Mouse (Mus musculus) left cerebral cortex, postnatal 14 days (tissue): ENCODE results near the gene Kirrel2. TPM values are rescaled to one million over a fixed set of nuclear protein-coding genes. Genes with fewer than 3 reads are reported as not detected.

ENCODE experiments used
- DNase-seq, 2 experiments: peaks; one replicate each; pipeline ENCODE4 v3.0.0; 2021 to 2022; ENCODE audit warnings: low spot score in 2 of 2, mixed read lengths in 1 of 2
- intact Hi-C: fragments of 180-260 bp; cut with DNase I; formaldehyde crosslinking; loops from one replicate; pipeline ENCODE4 v1.15.1; 2025
- total RNA-seq, 2 experiments: library from RNA; stranded (reverse); gene quantifications; 2 replicates each; pipeline ENCODE4 v1.2.3; 2021

Gene Kirrel2
- total RNA-seq, 2 experiments from 2014 or later = 6.1 to 8.0 TPM

- no peak for DNase-seq
- intact Hi-C loops = no loop called here
These were observed 1.0 kb downstream of the Kirrel2 start for GRCm38 (mm10) chr7:30456487-30456886.

DNA sequence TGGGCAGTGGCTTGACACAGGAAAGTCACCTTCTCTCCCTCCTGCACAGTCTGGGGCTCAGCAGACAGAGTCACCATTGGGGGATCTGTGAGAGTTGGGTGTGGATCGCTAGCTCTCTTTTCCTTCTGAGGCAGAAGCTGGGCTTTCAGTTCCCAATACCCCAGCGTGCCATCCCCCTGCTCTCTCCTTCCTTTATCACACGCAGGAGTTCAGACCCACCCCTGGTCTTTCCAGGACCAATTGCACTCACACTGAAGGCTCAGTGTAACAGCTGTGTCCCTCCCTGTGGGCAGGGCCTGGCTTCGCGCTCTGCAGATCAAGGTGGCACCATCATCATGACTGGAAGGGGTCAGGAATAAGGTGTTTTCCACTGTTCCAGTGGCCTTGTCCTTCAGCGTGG, 3.2 kb downstream of the Kirrel2 start:
- DNase-seq = no peak
- intact Hi-C loops = no loop called here

GRCm38 (mm10) chr7:30453766-30454165, 3.7 kb downstream of the Kirrel2 start:
- no peak for DNase-seq
- intact Hi-C loops = no loop called here

DNA sequence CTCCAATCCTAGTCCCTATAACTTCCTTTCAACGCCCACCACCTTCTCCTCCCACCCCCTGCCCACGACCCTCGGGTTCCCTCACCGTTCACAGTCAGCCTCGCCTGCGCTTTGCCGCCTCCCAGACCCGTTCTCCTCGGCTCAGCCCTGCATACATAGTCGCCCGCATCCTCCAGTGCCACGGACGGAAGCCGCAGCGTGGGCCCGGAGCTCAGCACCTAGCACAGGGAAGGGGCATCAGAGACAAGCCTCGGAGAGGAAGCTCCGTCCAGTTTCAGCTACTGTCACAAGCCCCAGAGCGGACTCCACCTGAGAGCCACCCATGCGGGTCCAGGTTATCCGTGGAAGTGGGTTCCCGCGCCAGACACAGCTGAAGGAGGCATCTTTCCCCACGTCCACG, 4.2 kb downstream of the Kirrel2 start:
- no peak for DNase-seq
- intact Hi-C loops = no loop called here

DNA sequence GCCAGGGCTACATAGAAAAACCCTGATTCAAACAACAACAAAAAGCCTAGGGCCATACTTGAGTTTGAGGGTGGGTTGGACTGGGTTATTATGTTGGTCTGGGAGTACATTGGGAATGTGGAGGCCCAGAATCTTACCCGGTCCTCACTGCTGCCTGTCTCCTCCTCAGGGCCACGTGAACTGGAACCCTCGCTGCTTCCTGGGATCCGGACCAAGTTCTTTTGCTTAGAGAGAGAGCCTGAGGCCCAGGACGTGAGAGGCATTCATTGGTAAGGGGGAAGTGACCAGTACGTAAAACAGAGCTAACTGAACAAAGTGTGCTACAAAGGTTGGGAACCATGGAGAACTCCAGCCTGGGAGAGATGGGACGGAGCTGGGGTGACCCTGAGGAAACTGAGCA, 7.2 kb downstream of the Kirrel2 start:
- intact Hi-C loops = no loop called here
- no peak for DNase-seq

DNA sequence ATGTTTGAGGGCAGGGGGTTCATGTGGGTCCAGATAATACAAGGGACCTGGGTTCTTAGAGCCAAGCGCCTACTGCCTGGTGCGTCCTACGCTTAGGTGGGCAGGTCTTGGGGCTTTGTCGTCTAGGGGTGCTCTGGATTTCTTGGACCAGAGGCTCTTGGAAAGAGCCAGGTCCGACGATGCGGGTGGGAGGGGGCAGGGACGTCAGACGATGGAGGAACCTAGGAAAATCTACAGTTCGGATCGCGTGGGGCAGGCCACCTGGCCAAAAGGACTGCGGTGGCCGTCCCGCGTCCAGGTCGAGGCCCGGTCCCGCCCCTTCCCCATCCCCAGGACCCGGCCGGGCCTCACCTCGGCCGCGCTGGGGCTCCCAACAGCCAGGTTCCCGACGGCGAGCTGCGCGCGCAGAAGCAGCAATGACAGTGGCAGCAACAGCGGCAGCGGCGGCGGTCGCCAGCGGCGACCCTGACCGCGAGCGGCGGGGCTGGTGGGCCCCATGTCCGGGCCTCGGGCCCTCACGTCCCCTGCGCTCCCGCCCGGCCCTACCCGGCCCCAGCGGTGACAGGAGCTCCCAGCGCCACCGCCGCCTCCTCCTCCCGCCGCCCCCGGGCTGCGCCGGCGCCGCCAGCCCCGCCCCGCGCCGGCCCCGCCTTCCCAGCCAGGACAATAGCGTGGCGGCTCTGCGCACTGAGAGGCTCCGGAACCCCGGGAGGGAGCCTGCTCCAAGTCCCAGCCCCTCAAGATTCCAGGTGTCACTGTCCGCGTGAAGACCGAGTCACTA, 12.3 kb downstream of the Kirrel2 start, which contains the start of gene Aplp1:
Aplp1 (minus strand) TSS at position 565 of the 781 bp plus-strand sequence.
- intact Hi-C loops = loop anchor here (5.0 kb wide), 1 partner anchor 47 kb away; the partner anchor contains the start of gene Prodh2

GRCm38 (mm10) chr7:30444154-30444970, 13.1 kb downstream of the Kirrel2 start:
- peak; percentile 83 to 92 for DNase-seq
- intact Hi-C loops = loop anchor here (5.0 kb wide), 1 partner anchor 48 kb away; the partner anchor contains the start of gene Prodh2

More for the DNA sequence above, 12.3 kb downstream of the Kirrel2 start, which contains the start of gene Aplp1:
- DNase-seq = peak; percentile 77 to 80

DNA sequence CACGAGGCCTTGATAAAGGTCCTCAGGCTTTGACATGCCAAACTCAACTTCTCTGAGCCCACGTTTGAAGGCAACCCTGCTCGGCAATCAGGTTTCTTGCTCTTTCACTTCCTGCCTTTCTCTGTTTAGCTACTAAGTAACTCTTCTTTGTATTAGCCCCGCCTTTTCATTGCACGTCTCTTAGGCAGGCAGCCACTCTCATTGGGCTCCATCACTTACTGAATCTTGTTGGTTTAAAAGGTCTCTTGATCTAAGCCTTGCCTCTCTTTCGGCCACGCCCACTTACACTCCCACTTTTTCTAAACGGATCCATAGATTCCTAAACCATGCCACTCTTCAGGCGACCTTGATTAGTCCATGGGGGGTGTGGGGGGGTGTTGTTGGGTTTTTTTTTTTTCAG, 13.8 kb downstream of the Kirrel2 start:
- DNase-seq = no peak
- intact Hi-C loops = loop anchor here (5.0 kb wide), 1 partner anchor 49 kb away; the partner anchor contains the start of gene Prodh2

DNA sequence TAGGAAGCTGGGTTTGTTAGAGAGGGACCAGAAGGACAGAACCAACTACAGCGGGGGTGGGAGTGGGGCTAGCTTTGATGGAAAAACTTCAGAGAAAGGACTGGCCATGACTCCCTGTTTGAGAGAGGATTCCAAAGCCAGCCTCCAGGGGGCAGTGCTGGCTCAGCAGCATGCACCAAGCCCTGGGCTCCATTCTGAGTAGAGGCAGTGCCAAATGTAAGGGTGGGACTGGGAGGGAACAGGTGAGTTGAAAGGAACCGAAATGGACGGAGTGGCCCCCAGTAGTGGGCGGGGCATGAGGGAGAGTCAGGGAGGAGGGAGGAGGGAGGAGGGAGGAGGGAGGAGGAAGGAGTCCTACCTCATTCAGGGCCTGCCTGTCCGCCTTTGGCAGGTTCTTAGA, 16.8 kb downstream of the Kirrel2 start:
- intact Hi-C loops = loop anchor here (2.0 to 5.0 kb wide), 2 partner anchors 32 to 52 kb away; partner anchors contain the start of gene Prodh2
- DNase-seq = peak; percentile 70 to 74

DNA sequence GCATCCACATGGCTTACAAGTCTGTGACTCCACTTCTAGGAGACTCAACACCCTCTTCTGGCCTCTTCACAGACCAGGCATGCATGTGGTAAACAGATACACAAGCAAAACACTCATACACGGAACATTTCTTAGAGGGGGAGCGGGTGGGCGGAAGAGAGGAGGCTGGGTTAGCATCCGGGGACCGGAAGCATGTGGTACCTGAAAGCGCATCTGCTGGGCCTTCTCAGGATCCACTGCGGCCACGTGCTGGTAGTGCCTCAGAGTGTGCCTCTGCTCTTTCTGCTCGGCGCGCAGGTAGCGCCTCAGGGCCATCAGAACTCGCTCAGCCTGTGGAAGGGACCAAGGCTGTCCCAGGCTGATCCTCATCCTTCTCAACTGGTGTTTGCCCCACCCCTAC, 17.8 kb downstream of the Kirrel2 start:
- DNase-seq = no peak
- intact Hi-C loops = loop anchor here (2.0 to 5.0 kb wide), 2 partner anchors 33 to 53 kb away; partner anchors contain the start of gene Prodh2

- intact Hi-C loops = no loop called here
- DNase-seq = no peak
These were observed 20.6 kb downstream of the Kirrel2 start for GRCm38 (mm10) chr7:30436879-30437278.

DNA sequence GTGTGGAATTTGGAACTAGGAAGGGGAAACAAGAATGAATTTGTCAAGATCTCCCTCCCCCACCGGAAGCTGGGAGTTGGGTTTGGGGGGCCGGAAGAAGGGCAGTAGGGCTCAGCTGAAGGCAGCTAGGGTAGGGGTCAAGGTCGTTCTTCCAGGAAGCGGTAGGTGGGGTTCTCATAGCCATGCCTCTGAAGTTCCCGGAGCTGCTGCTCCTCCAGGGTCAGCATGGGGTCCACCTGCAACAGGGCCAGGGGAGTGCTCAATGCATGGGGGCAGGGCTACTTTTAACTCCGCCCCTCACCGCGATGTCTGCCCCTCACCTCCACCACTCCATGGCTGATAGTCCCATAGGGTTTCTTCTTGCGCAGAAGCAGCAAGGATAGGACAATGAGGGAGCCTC, 22.3 kb downstream of the Kirrel2 start:
- intact Hi-C loops = no loop called here
- no peak for DNase-seq

GRCm38 (mm10) chr7:30434701-30435100, 22.8 kb downstream of the Kirrel2 start:
- intact Hi-C loops = loop anchor here (5.0 kb wide), 1 partner anchor 87 kb away; no protein-coding TSS in a partner anchor
- no peak for DNase-seq

DNA sequence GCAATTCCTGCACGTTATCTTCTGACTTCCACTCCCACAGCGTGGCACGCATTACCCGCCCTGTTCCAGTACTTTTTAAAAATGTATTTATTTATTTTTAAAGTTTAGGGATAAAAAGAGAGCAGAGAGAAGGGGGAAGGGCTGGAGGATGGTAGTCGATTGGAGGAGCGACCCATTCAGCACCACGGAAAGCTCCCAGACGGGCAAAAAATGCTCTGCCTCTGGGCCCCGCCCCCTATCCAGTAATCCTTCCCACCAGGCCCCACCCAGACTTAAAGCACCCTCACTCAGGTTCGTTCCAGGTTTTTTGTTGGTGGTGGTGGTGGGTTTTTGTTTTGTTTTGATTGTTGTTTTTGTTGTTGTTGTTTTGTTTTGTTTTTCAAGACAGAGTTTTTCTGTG, 23.3 kb downstream of the Kirrel2 start:
- intact Hi-C loops = loop anchor here (5.0 kb wide), 1 partner anchor 87 kb away; no protein-coding TSS in a partner anchor
- no peak for DNase-seq

GRCm38 (mm10) chr7:30431793-30432192, 25.7 kb downstream of the Kirrel2 start:
- peak; percentile 91 to 93 for DNase-seq

DNA sequence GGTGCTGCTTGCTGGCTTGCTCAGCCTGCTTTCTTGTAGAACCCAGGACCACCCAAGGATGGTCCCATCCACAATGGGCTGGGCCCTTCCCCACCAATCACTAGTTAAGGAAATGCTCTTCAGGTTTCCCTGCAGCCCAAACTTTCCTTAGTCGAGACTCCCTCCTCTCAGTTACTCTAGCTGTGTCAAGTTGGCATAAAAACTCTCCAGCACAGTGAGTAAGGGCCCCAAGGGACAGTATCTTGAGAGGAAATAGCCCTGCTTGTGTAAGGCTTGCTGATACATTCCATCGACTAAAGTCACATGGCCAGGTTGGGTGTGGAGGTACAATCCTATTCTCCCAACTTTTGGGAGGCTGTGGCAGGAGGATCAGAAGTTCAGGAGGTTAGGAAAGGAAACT, 27.3 kb downstream of the Kirrel2 start:
- intact Hi-C loops = loop anchor here (2.0 to 5.0 kb wide), 2 partner anchors 57 to 83 kb away; no protein-coding TSS in a partner anchor
- DNase-seq = no peak

More at GRCm38 (mm10) chr7:30431793-30432192, 25.7 kb downstream of the Kirrel2 start:
- intact Hi-C loops = loop anchor here (2.0 to 5.0 kb wide), 2 partner anchors 59 to 84 kb away; no protein-coding TSS in a partner anchor

DNA sequence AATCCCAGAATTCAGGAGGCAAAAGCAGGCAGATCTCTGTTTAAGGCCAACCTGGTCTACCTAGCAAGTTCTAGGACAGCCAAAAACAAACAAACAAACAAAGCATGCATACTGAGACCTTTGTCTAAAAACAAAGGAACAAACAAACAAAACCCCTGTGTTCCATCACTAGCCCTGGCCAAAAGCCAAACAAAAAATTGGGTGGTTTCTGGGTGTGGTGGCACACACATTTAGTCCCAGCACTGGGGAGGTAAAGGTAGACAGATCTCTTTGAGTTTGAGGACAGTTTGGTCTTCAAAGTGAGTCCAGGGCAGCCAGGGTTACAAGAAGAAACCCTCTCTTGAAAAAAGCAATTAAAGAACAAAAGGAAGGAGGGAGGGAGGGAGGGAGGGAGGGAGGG, 28.2 kb downstream of the Kirrel2 start:
- intact Hi-C loops = no loop called here
- DNase-seq = no peak

DNA sequence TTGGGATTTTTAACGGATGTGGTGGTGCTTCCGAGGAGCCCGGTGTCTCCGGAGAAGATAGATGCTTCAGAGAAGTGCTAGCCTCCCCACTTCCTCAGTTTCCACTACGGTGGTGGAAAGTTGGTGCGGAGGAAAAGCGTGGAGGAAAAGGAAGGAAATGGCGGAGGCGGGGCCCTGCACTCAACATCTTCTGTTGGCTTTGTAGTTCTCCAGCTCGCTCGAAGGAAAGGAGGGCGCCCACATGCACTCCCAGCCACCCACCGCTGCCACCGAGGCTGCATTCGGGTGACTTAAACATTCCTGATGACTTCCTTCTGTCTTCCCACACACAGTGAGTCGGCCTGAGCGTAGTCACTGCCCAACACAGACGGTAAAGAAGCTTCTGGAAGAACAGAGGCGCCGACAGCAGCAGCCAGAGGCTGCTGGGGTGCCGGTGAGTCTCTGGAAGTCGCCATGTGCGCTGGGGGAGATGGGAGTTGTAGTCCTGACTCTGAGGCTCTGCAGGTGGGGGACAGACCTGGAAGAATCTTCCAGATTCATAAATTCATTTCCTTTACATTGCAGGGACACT, 34.3 kb downstream of the Kirrel2 start:
- intact Hi-C loops = no loop called here
- peak in 1 of 2 experiments; percentile 59 for DNase-seq

GRCm38 (mm10) chr7:30422560-30422959, 34.9 kb downstream of the Kirrel2 start:
- intact Hi-C loops = no loop called here
- no peak for DNase-seq
